Mouse (Mus musculus): Measurements from ENCODE around the gene Rab22a.

DNA sequence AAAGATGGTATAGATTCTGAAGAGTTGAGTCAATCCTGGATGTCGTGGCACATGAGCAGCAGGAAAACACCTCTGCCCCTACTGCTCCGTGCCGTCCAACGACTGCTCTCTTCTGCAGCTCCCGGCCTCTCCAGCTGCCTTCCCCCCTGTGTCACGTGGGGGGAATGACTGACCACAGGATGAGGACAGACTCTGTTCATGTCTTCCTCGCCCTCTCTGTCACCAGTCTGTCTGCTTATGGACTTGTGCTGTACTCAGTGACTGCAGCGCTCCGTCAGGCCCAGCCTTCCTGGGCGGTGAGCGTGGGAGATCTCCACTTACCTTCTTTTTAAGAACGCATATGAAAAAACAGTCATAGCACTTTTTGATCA is 43.3 kb downstream of the Rab22a start:
- TF ChIP-seq CTCF (IDR thresholded peaks at IDR 0.05; ENCODE audit: low read depth), result no peak
- no peak for TF ChIP-seq EP300 (IDR thresholded peaks at IDR 0.05; ENCODE audit: low read depth)

Measured in heart, postnatal 0 days (tissue).